Mouse (Mus musculus): ENCODE measurements at regions not wholly inside any gene's neighbourhood (a gene's known extent, or its start where the extent isn't known, plus 50 kb on each side); places are given as distances from the start of the nearest gene placed in this dataset.
A peak's percentile ranks its signal among the peaks of the same experiment; 100 is the strongest.

GRCm38 (mm10) chr16:53480664-53481063, 1026.8 kb upstream of the Alcam start:
- DNase-seq (ENCODE audit: low read depth), result no peak

- no peak for DNase-seq (ENCODE audit: low read depth)
Measured at GRCm38 (mm10) chr16:53439511-53439910, 985.6 kb upstream of the Alcam start.

GRCm38 (mm10) chr16:53418416-53418815, 964.5 kb upstream of the Alcam start:
- DNase-seq (ENCODE audit: low read depth), result peak; percentile 31

GRCm38 (mm10) chr16:53385176-53385575, 931.3 kb upstream of the Alcam start:
- DNase-seq (ENCODE audit: low read depth), result no peak

GRCm38 (mm10) chr16:53342153-53342552, 888.3 kb upstream of the Alcam start:
- DNase-seq (ENCODE audit: low read depth), result no peak

DNA sequence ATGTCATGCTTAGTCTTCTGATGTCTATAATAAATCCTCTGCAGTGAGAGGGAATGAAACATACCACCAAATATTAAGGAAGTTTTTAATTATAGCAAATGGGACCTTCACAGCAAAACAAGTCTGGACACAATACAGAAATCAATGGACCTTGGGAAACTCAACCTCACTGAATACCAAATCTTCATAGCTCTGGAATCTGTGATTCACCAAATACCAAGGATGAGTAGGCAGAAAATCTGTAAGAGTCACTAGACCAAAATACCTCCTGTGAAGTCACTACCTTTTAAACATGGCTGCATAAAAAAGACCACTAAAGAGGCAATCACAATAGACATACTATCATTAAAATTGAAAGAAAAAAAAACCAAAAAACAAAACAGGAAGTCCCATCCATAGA, 872.5 kb upstream of the Alcam start:
- DNase-seq (ENCODE audit: low read depth), result peak; percentile 23

DNA sequence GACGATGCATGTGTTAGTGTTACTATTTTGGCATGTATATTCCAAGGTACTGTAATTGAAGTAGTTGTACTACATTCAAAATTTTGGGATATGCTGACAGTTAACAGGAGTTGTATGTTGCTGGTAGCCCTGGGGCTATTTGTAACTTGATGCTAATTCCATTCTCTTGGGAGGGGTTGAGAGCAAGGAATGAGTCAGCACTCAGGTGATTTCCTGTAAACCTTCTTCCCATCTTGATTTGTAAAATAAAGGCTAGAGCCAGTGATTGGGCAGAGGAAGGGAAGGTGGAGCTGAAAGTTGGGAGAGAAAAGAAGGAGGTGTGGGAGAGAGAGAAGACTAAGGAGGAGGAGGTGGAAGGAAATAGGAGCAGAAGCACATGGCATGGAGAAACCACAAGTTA, 838.2 kb upstream of the Alcam start:
- no peak for DNase-seq (ENCODE audit: low read depth)

DNA sequence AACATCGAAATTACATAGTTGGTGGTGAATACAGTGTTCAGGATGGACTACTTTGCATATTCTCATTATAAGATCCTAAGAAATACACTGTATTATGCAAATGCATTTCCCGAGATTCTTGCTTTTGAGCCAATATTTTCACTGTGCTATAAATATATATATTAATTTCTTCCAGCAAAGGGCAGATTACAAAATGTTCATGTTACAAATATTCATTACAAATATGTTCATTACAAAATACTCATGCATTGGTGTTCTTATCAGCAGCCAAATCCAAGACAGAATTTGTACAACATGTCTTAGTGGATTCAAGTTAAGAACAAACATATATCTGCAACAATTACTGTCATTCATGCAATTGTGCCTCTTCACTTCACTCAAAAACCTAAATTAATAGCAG, 828.1 kb upstream of the Alcam start:
- DNase-seq (ENCODE audit: low read depth), result no peak

DNA sequence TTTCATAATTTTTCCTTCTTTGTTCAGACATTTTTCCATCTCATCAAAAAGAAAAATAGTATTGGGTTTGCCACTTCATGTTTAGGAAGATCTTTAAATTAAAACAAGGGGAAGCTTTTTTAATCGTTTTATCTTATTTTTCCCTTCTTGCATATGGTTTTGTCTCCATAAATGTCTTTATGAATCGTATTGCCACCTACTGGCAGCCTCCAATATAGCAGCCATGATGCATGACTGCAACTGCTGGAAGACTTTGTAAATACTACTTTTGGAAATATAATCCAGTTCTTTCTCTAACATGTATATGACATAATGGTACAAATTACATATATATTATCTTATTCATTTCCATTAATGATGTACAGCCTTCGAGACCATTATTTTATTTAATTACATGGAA, 812.2 kb upstream of the Alcam start:
- DNase-seq (ENCODE audit: low read depth), result peak; percentile 82

- peak; percentile 60 for DNase-seq (ENCODE audit: low read depth)
Measured at GRCm38 (mm10) chr16:53245365-53245764, 791.5 kb upstream of the Alcam start.

- no peak for DNase-seq (ENCODE audit: low read depth)
Measured at GRCm38 (mm10) chr16:53242126-53242537, 788.3 kb upstream of the Alcam start.

- no peak for DNase-seq (ENCODE audit: low read depth)
Measured at GRCm38 (mm10) chr16:53218886-53219285, 765.0 kb upstream of the Alcam start.

GRCm38 (mm10) chr16:53201449-53201848, 747.6 kb upstream of the Alcam start:
- DNase-seq (ENCODE audit: low read depth), result no peak

GRCm38 (mm10) chr16:53186444-53186843, 732.6 kb upstream of the Alcam start:
- no peak for DNase-seq (ENCODE audit: low read depth)

- DNase-seq (ENCODE audit: low read depth), result no peak
Measured at GRCm38 (mm10) chr16:53156352-53156751, 702.5 kb upstream of the Alcam start.

- DNase-seq (ENCODE audit: low read depth), result no peak
Measured at GRCm38 (mm10) chr16:53130677-53131076, 676.8 kb upstream of the Alcam start.

DNA sequence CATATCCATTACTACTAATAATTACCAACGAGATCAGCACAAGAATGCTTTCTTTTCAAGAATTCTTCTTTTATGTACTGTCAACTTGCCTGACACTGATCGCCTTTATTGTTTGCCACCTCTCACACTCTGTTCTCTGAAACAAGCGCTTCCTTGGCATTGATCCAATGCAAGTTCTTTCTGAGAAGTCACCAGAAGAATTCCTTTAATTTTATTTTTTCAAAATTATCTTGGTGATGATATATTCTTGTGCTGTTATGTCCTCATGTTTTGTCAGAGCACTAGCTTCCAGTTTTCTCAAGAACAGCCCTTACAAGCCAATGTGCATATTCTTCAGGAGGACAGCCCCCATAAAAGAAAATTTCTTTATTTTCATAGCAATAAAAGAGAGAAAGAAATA, 654.9 kb upstream of the Alcam start:
- DNase-seq (ENCODE audit: low read depth), result no peak

DNA sequence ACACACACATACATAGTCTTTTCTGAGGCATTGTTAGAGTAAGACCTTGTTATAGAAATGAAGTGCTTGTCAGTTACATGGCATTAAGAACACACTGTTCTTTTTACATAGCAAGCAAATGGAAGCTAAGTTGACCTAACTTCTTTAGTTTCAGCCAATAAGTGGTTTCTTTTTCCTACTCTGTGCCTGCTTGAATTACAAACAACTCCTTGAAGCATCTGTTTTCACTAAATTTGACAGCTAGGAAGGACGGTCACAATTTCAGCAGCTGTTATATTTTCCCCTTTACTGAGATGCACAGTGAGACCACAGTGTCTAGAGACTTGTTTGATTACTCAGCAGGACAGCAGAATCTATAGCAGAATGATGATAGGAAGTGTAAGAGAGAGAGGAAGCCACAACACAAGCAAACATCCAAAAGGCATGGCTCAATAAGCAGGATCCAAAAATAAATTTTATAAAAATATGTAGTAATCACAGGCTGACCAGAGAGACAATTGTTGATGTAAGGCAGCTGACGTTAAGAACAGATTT, 641.6 kb upstream of the Alcam start:
- DNase-seq (ENCODE audit: low read depth), result peak; percentile 34

- DNase-seq (ENCODE audit: low read depth), result no peak
Measured at GRCm38 (mm10) chr16:53073856-53074568, 620.1 kb upstream of the Alcam start.

- no peak for DNase-seq (ENCODE audit: low read depth)
Measured at GRCm38 (mm10) chr16:53071887-53072682, 618.2 kb upstream of the Alcam start.

- DNase-seq (ENCODE audit: low read depth), result peak; percentile 25
Measured at GRCm38 (mm10) chr16:53064151-53064550, 610.3 kb upstream of the Alcam start.

GRCm38 (mm10) chr16:53063061-53063460, 609.2 kb upstream of the Alcam start:
- DNase-seq (ENCODE audit: low read depth), result no peak

DNA sequence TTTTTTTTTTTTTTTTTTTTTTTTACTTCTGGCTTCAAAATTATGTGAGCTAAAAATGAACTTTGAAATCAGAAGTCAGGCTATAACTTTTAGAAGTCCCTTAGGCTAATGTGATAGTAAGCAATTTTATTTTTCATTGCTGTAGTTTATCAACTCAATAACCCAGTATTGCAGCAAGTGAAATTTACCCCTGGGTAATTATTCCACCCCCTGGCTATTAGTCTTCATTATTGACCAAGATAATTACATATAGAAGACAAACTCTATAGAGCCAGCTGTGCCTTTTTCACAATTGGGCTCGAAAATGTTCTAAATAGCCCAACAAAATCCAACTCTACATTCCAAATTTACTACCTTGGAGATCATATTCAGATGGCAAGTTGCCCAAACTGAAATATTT, 572.2 kb upstream of the Alcam start:
- no peak for DNase-seq (ENCODE audit: low read depth)

All from 416B (cell line).